Mouse (Mus musculus) thymus, adult 2 months (tissue): ENCODE data around the gene Chst11. TPM values are rescaled to one million over a fixed set of nuclear protein-coding genes. Genes with fewer than 3 reads are reported as not detected.

Experiments
- DNase-seq: peaks from one replicate; pipeline ENCODE4 v3.0.0; 2021
- H3K27ac ChIP-seq: fragments of 200-500 bp; 2 replicates; pipeline ENCODE4 v1.5.1; 2012; ENCODE audit warnings: low read length, control low read depth; ENCODE audit not compliant: control insufficient read depth, insufficient read depth
- H3K27me3 ChIP-seq: fragments of 200-500 bp; 2 replicates; pipeline ENCODE4 v1.6.1; 2012; ENCODE audit warnings: mild to moderate bottlenecking, low read length, moderate library complexity, mixed read lengths; ENCODE audit not compliant: control insufficient read depth, insufficient read depth
- H3K36me3 ChIP-seq: fragments of 200-500 bp; 2 replicates; pipeline ENCODE4 v1.6.1; 2012; ENCODE audit warnings: mild to moderate bottlenecking, low read length, moderate library complexity; ENCODE audit not compliant: control insufficient read depth, insufficient read depth
- H3K4me1 ChIP-seq: fragments of 200-500 bp; replicated peaks from 2 replicates; pipeline ENCODE4 v1.6.1; 2012; ENCODE audit warnings: low read length; ENCODE audit not compliant: control insufficient read depth, insufficient read depth
- H3K4me3 ChIP-seq: fragments of 200-500 bp; 2 replicates; pipeline ENCODE4 v1.5.1; 2012; ENCODE audit warnings: mild to moderate bottlenecking, low read length, control low read depth, moderate library complexity; ENCODE audit not compliant: control insufficient read depth, insufficient read depth
- CTCF ChIP-seq: fragments of 200-500 bp; IDR thresholded peaks from 2 replicates; pipeline ENCODE4 v1.5.1; 2012; ENCODE audit warnings: mild to moderate bottlenecking, control low read depth, low read length, moderate library complexity, borderline replicate concordance; ENCODE audit not compliant: control insufficient read depth, poor library complexity, insufficient read depth; ENCODE audit errors: extremely low read depth
- POLR2A ChIP-seq: fragments of 200-500 bp; IDR thresholded peaks from 2 replicates; pipeline ENCODE4 v1.6.1; 2012; ENCODE audit warnings: mild to moderate bottlenecking, low read length, control low read depth, moderate library complexity; ENCODE audit not compliant: control insufficient read depth, poor library complexity, insufficient read depth; ENCODE audit errors: extremely low read depth
- WGBS: fragments of 180-500 bp; shearing (Covaris S2); methylation state at CpG from one replicate; pipeline ENCODE4 v1.1.7; 2018; 5-methylcytosine and 5-hydroxymethylcytosine counted together
- polyA plus RNA-seq: library from polyadenylated mRNA; depleted of rRNA; stranded (reverse); fragments of >200 nt; gene quantifications from 2 replicates; pipeline ENCODE4 v1.2.3, GENCODE M21; 2012

Gene Chst11
- polyA plus RNA-seq, 1 experiment, result 19.4 TPM

- 96% methylated on average over 9 of the region's 9 CpGs for WGBS
- TF ChIP-seq POLR2A, result no peak
- TF ChIP-seq CTCF, result no peak
- H3K27ac ChIP-seq, result no peak overlapping the region
These were observed 56.6 kb downstream of the Chst11 start for GRCm38 (mm10) chr10:83041875-83042274.

GRCm38 (mm10) chr10:83042613-83043477 lies 57.5 kb downstream of the Chst11 start:
- 91% methylated on average over 10 of the region's 10 CpGs for WGBS
- no peaks in the 10 kb centered on the region for H3K36me3 ChIP-seq
- H3K27me3 ChIP-seq, result no peaks in the 10 kb centered on the region
- no peak overlapping the region for H3K27ac ChIP-seq
- H3K4me3 ChIP-seq, result no peak overlapping the region
- peaks cover 4% of the 10 kb centered on the region for H3K4me1 ChIP-seq
- DNase-seq, result no peak
- no peak for TF ChIP-seq POLR2A
- no peak for TF ChIP-seq CTCF

More at GRCm38 (mm10) chr10:83041875-83042274, 56.6 kb downstream of the Chst11 start:
- no peak for DNase-seq
- H3K4me3 ChIP-seq, result no peak overlapping the region
- peaks cover 4% of the 10 kb centered on the region for H3K4me1 ChIP-seq
- no peaks in the 10 kb centered on the region for H3K27me3 ChIP-seq
- H3K36me3 ChIP-seq, result no peaks in the 10 kb centered on the region

- no peaks in the 10 kb centered on the region for H3K36me3 ChIP-seq
- TF ChIP-seq POLR2A (no peak), CTCF (no peak)
- no peak overlapping the region for H3K27ac ChIP-seq
- H3K27me3 ChIP-seq, result no peaks in the 10 kb centered on the region
- WGBS, result 93% methylated on average over 2 of the region's 2 CpGs
- DNase-seq, result no peak
- peaks cover 4% of the 10 kb centered on the region for H3K4me1 ChIP-seq
- H3K4me3 ChIP-seq, result no peak overlapping the region
These were observed 58.4 kb downstream of the Chst11 start for GRCm38 (mm10) chr10:83043478-83044259.

GRCm38 (mm10) chr10:83049174-83049780 lies 64.0 kb downstream of the Chst11 start:
- TF ChIP-seq CTCF (no peak), POLR2A (no peak)
- DNase-seq, result no peak
- H3K4me3 ChIP-seq, result no peak overlapping the region
- no peaks in the 10 kb centered on the region for H3K36me3 ChIP-seq
- 92% methylated on average over 12 of the region's 12 CpGs for WGBS
- no peaks in the 10 kb centered on the region for H3K27me3 ChIP-seq
- no peaks in the 10 kb centered on the region for H3K4me1 ChIP-seq
- H3K27ac ChIP-seq, result no peak overlapping the region

GRCm38 (mm10) chr10:83053886-83054550 lies 68.7 kb downstream of the Chst11 start:
- WGBS, result 93% methylated on average over 10 of the region's 10 CpGs
- Histone ChIP-seq H3K27me3 (no peaks in the 10 kb centered on the region), H3K4me1 (peaks cover 11% of the 10 kb centered on the region), H3K36me3 (no peaks in the 10 kb centered on the region), H3K4me3 (no peak overlapping the region), H3K27ac (no peak overlapping the region)
- TF ChIP-seq CTCF (no peak), POLR2A (no peak)
- no peak for DNase-seq

GRCm38 (mm10) chr10:83056291-83056690 lies 71.0 kb downstream of the Chst11 start:
- H3K4me3 ChIP-seq, result no peak overlapping the region
- no peak for DNase-seq
- no peak overlapping the region for H3K27ac ChIP-seq
- H3K4me1 ChIP-seq, result peaks cover 11% of the 10 kb centered on the region
- H3K27me3 ChIP-seq, result no peaks in the 10 kb centered on the region
- TF ChIP-seq POLR2A, result no peak
- no peak for TF ChIP-seq CTCF
- H3K36me3 ChIP-seq, result no peaks in the 10 kb centered on the region
- 13% methylated on average over 7 of the region's 7 CpGs for WGBS
